Mouse (Mus musculus) intestine, embryonic 16.5 days (tissue): Measurements from ENCODE around the gene Sept3. TPM values are rescaled to one million over a fixed set of nuclear protein-coding genes. Genes with fewer than 3 reads are reported as not detected.
"Not testable (repeated sequence)": the region's sequence is repeated elsewhere in the genome, so short reads cannot be mapped to it uniquely, and the experiment has no call there.

Experiments
- ATAC-seq: fragments of 200-750 bp; cut with Nextera tagmentation; 2 replicates; pipeline ENCODE4 v1.8.0; 2017; ENCODE audit warnings: moderate TSS enrichment, moderate library complexity
- H3K27ac ChIP-seq: fragments of 300-500 bp; sonication (generic); 2 replicates; pipeline ENCODE4 v1.5.1; 2014; ENCODE audit warnings: mild to moderate bottlenecking, low read length
- H3K27me3 ChIP-seq: fragments of 300-500 bp; sonication (generic); replicated peaks from 2 replicates; pipeline ENCODE4 v1.6.1; 2014; ENCODE audit warnings: low read length, control low read depth, mixed read lengths; ENCODE audit not compliant: control insufficient read depth, insufficient read depth
- H3K36me3 ChIP-seq: fragments of 300-500 bp; sonication (generic); 2 replicates; pipeline ENCODE4 v1.6.1; 2014; ENCODE audit warnings: low read length, control low read depth; ENCODE audit not compliant: control insufficient read depth, insufficient read depth
- H3K4me1 ChIP-seq: fragments of 300-500 bp; sonication (generic); 2 replicates; pipeline ENCODE4 v1.6.1; 2014; ENCODE audit warnings: low read length, control low read depth, mixed read lengths; ENCODE audit not compliant: control insufficient read depth, insufficient read depth
- H3K4me2 ChIP-seq: fragments of 300-500 bp; sonication (generic); 2 replicates; pipeline ENCODE4 v1.6.1; 2014; ENCODE audit warnings: low read depth, low read length, control low read depth
- H3K4me3 ChIP-seq: fragments of 300-500 bp; sonication (generic); 2 replicates; pipeline ENCODE4 v1.5.1; 2014; ENCODE audit warnings: mild to moderate bottlenecking, low read length
- H3K9ac ChIP-seq: fragments of 300-500 bp; sonication (generic); 2 replicates; pipeline ENCODE4 v1.6.1; 2014; ENCODE audit warnings: low read depth, low read length
- H3K9me3 ChIP-seq: fragments of 300-500 bp; sonication (generic); 2 replicates; pipeline ENCODE4 v1.6.1; 2016; ENCODE audit warnings: low read length, control low read depth; ENCODE audit not compliant: control insufficient read depth
- WGBS: fragments of 180-500 bp; shearing (Covaris S2); extraction: QIAGEN DNeasy Blood & Tissue Kit; methylation state at CpG from one replicate; pipeline ENCODE4 v1.1.7; 2014; 5-methylcytosine and 5-hydroxymethylcytosine counted together
- polyA plus RNA-seq: library from polyadenylated mRNA; unstranded; fragments of >200 nt; fragmentation: Nextera tagmentation; extraction: Ambion mirVana; gene quantifications from 2 replicates; pipeline ENCODE4 v1.2.1, GENCODE M21; 2015

The Sept3 gene
- polyA plus RNA-seq, 1 experiment from 2014 or later, result 4.4 TPM

- ATAC-seq, result no peak
- peaks cover 10% of the 10 kb centered on the region for H3K4me1 ChIP-seq
- no peaks in the 10 kb centered on the region for H3K27me3 ChIP-seq
- no peak overlapping the region for H3K27ac ChIP-seq
- peak overlapping the region; percentile 67 for H3K4me3 ChIP-seq
- H3K36me3 ChIP-seq, result 0 out of 2 replicates have a peak, but pooled peaks cover under 1% of the 10 kb centered on the region
- peak overlapping the region; percentile 78 for H3K9ac ChIP-seq
- H3K4me2 ChIP-seq, result peak overlapping the region; percentile 97
- no peaks in the 10 kb centered on the region for H3K9me3 ChIP-seq
- WGBS, result 67% methylated on average over 3 of the region's 3 CpGs
Measured at GRCm38 (mm10) chr15:82243311-82243710, 31.4 kb upstream of the Sept3 start.

GRCm38 (mm10) chr15:82243742-82244114 is 31.0 kb upstream of the Sept3 start:
- Histone ChIP-seq H3K9ac (peak overlapping the region; percentile 78), H3K4me3 (peak overlapping the region; percentile 67), H3K27ac (peak overlapping the region; percentile 48), H3K9me3 (no peaks in the 10 kb centered on the region), H3K36me3 (no peaks in the 10 kb centered on the region), H3K4me2 (peak overlapping the region; percentile 97), H3K4me1 (peaks cover 10% of the 10 kb centered on the region), H3K27me3 (no peaks in the 10 kb centered on the region)
- 4% methylated on average over 12 of the region's 12 CpGs for WGBS
- ATAC-seq, result no peak

GRCm38 (mm10) chr15:82244115-82244804 is 30.4 kb upstream of the Sept3 start, which contains the start of gene Cenpm:
TSS of gene Cenpm (minus strand) at chr15:82244748.
- H3K27ac ChIP-seq, result peak within 1 kb of the TSS; percentile 57
- no peaks in the 10 kb centered on the region for H3K9me3 ChIP-seq
- ATAC-seq, result peak; percentile 99
- H3K4me2 ChIP-seq, result peak within 1 kb of the TSS; percentile 97
- no peaks in the 10 kb centered on the region for H3K36me3 ChIP-seq
- peak within 1 kb of the TSS; percentile 78 for H3K9ac ChIP-seq
- H3K27me3 ChIP-seq, result no peaks in the 10 kb centered on the region
- WGBS, result under 1% methylated on average over 65 of the region's 65 CpGs
- peaks cover 10% of the 10 kb centered on the region for H3K4me1 ChIP-seq
- H3K4me3 ChIP-seq, result peak within 1 kb of the TSS; percentile 67

GRCm38 (mm10) chr15:82244805-82245161 is 29.9 kb upstream of the Sept3 start:
- Histone ChIP-seq H3K9ac (peak overlapping the region; percentile 69), H3K4me1 (peaks cover 10% of the 10 kb centered on the region)
- WGBS, result 22% methylated on average over 9 of the region's 9 CpGs

GRCm38 (mm10) chr15:82247131-82247776 is 27.4 kb upstream of the Sept3 start:
- Histone ChIP-seq H3K9me3 (no peaks in the 10 kb centered on the region), H3K9ac (no peak overlapping the region), H3K36me3 (no peaks in the 10 kb centered on the region), H3K4me3 (no peak overlapping the region), H3K27me3 (no peaks in the 10 kb centered on the region), H3K4me1 (peaks cover 10% of the 10 kb centered on the region), H3K27ac (no peak overlapping the region), H3K4me2 (no peak overlapping the region)
- 73% methylated on average over 3 of the region's 3 CpGs for WGBS
- ATAC-seq, result no peak

More at GRCm38 (mm10) chr15:82244805-82245161, 29.9 kb upstream of the Sept3 start:
- H3K27ac ChIP-seq, H3K9me3 ChIP-seq, H3K27me3 ChIP-seq, H3K36me3 ChIP-seq, ATAC-seq: not testable (repeated sequence)
- Histone ChIP-seq H3K4me3 (peak overlapping the region; percentile 67), H3K4me2 (peak overlapping the region; percentile 97)

GRCm38 (mm10) chr15:82251579-82251978 is 23.1 kb upstream of the Sept3 start:
- H3K27ac ChIP-seq, result no peak overlapping the region
- no peak for ATAC-seq
- H3K9ac ChIP-seq, result no peak overlapping the region
- H3K36me3 ChIP-seq, result no peaks in the 10 kb centered on the region
- WGBS, result 91% methylated on average over 3 of the region's 3 CpGs
- H3K9me3 ChIP-seq, result no peaks in the 10 kb centered on the region
- no peak overlapping the region for H3K4me3 ChIP-seq
- H3K4me1 ChIP-seq, result no peaks in the 10 kb centered on the region
- no peaks in the 10 kb centered on the region; the same call in 1 of the 2 replicates for H3K27me3 ChIP-seq
- H3K4me2 ChIP-seq, result no peak overlapping the region

GRCm38 (mm10) chr15:82252097-82252496 is 22.6 kb upstream of the Sept3 start, which contains the start of gene 1500009C09Rik:
TSS of gene 1500009C09Rik (plus strand) at chr15:82252397.
- Histone ChIP-seq H3K9ac (no peak within 1 kb of the TSS), H3K27me3 (no peaks in the 10 kb centered on the region; the same call in 1 of the 2 replicates), H3K4me2 (no peak within 1 kb of the TSS), H3K4me1 (no peaks in the 10 kb centered on the region), H3K4me3 (no peak within 1 kb of the TSS), H3K27ac (no peak within 1 kb of the TSS), H3K9me3 (no peaks in the 10 kb centered on the region), H3K36me3 (no peaks in the 10 kb centered on the region)
- no peak for ATAC-seq
- WGBS, result 80% methylated on average over 6 of the region's 6 CpGs

GRCm38 (mm10) chr15:82255248-82255647 is 19.4 kb upstream of the Sept3 start:
- WGBS, result 53% methylated on average over 4 of the region's 4 CpGs
- no peaks in the 10 kb centered on the region; the same call in 1 of the 2 replicates for H3K27me3 ChIP-seq

GRCm38 (mm10) chr15:82255944-82256383 is 18.7 kb upstream of the Sept3 start:
- Histone ChIP-seq H3K4me3 (no peak overlapping the region), H3K36me3 (no peaks in the 10 kb centered on the region), H3K4me2 (no peak overlapping the region), H3K9me3 (no peaks in the 10 kb centered on the region), H3K4me1 (no peaks in the 10 kb centered on the region), H3K27ac (no peak overlapping the region), H3K27me3 (no peaks in the 10 kb centered on the region; the same call in 1 of the 2 replicates), H3K9ac (no peak overlapping the region)
- 26% methylated on average over 10 of the region's 10 CpGs for WGBS
- ATAC-seq, result no peak

More at GRCm38 (mm10) chr15:82255248-82255647, 19.4 kb upstream of the Sept3 start:
- Histone ChIP-seq H3K4me3 (no peak overlapping the region), H3K36me3 (no peaks in the 10 kb centered on the region), H3K9me3 (no peaks in the 10 kb centered on the region), H3K4me2 (no peak overlapping the region), H3K9ac (no peak overlapping the region), H3K27ac (no peak overlapping the region), H3K4me1 (no peaks in the 10 kb centered on the region)
- no peak for ATAC-seq
